Mouse (Mus musculus) spleen, postnatal 10 days (tissue): ENCODE measurements at regions not wholly inside any gene's neighbourhood (a gene's known extent, or its start where the extent isn't known, plus 50 kb on each side); places are given as distances from the start of the nearest gene placed in this dataset.

Source experiments
- DNase-seq, 2 experiments: peaks; one replicate each; pipeline ENCODE4 v3.0.0; 2021 to 2022; ENCODE audit warnings: low spot score in 2 of 2

DNA sequence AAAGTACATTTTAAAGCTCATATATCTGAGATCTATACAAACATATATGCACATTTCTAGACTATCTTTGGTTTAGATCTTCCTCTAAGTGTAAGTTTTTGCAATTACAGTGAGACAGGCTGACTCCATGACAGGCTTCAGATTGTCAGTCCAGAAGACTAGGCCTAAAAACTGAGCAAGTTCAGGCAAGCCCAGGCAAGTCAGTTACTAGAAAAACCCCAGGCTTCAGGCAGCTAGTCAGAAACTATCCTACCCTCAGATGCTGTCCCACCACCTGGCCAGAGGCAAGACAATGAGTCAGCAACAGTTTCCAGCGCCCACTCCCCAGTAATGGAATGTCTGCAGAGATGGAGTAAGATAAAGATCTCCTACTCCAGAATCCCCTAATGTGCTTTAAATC, 53.4 kb upstream of the Qrfpr start:
- no peak for DNase-seq
